Mouse (Mus musculus): ENCODE measurements around the gene Olfr273. TPM values are rescaled to one million over a fixed set of nuclear protein-coding genes. Genes with fewer than 3 reads are reported as not detected.
"Not testable (repeated sequence)": the region's sequence is repeated elsewhere in the genome, so short reads cannot be mapped to it uniquely, and the experiment has no call there.

Olfr273 gene
- not detected for total RNA-seq (2021)
- long read RNA-seq, experiment 1 = 0 reads
- long read RNA-seq, experiment 2 = 0 reads

DNA sequence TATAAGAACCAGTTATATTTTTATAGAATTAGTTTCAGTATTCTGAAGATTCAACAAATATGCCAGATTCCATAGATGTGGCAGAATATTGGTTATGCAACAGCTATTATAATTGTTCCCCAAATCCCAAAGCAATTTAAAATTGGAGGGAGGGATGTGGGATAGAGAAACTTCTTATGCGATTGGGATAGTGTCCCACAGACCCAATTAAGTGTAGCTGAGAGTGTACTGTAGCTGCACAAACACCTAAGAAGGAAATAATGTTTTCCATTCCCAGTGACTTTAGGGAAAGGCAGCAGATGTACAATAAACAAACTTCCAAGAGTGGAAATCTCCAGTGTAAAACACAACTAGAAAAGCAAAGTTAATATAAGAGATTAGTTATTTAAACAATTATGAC lies at the start of gene Olfr273:
Olfr273 (minus strand) TSS at position 101 of the 400 bp plus-strand sequence.
- DNase-seq = no peak

DNA sequence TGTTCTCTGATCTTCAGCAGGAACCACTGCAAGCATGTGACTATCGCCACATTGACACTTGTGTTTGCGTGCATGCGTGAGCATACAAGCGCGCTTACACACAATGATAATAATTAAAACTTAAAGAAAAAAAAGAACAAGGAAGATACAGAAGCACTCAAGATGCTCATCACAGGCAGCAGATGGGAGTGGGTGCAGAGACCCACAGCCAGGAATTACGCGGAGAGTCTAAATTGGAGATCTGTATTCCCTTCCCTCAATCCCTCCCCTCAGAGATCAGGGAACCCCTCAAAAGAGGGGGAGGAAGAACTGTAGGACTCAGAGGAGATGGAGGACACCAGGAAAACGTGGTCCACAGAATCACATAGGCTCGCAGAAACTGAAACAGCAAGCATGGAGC lies 5.1 kb upstream of the Olfr273 start:
- no peak for DNase-seq

DNA sequence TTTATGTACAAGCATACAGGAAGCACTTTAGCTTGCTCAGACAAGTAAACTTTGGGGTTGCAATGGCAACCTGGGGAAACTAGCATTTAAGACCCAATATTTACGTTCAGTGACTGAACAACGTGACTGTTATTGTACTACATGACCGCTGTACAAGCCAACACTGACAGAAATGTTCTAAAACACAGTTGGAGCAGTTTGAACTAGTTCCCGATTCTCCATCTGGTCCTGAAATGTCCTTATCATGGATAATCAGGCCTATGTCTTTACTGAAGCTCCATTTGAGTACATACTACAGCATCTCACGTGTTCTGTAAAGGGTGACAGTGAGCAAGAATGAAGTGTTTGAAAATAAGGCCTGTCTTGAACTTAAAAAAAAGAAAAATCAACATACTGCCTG lies 9.4 kb downstream of the Olfr273 start:
- DNase-seq = no peak

DNA sequence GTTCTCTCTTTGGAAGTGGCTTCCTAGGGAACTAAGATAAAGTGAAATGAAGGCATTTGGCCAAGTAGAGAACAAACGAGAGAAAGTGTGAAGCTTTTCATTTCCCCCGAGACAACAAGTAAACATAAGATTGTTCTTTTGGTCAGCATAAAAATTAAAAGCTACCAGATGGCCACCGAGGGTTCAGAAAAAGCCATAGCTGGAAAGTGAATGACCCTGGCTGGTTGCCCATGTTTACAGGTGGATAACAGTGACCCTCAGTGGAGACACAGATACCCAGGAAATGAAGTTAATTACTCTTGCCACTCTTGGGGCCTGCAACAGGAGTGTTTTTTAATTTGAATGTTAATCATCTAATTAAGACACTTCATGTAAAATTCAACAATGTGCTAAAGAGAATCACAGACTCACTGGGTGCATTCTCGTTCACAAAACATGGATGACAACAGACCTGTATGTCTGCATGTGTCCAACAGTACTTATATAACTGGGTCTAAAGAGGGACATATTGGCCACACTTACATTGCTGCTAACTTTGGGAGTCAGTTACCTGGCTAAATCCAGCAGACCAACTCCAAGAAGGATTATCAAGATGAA lies 9.9 kb downstream of the Olfr273 start:
- DNase-seq = no peak

DNA sequence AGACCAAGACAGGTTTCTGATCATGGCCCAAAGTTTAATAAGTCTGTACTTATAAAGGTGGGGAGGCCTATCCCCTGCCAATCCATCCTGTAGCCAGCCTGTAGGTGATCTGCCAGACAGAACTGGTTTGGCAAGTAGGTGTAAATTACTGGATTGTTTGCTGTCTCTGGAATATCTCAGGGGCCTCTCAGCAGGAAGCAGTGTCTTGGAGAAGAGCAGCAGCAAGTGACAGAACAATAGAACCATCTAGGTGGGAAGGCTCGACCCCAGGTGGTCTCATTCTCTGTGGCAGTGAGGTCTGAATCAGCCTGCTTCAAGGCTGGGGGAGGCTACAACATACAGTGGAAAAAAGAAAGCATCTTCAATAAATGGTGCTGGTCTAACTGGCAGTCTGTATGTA lies 13.6 kb downstream of the Olfr273 start:
- DNase-seq = not testable (repeated sequence)

DNA sequence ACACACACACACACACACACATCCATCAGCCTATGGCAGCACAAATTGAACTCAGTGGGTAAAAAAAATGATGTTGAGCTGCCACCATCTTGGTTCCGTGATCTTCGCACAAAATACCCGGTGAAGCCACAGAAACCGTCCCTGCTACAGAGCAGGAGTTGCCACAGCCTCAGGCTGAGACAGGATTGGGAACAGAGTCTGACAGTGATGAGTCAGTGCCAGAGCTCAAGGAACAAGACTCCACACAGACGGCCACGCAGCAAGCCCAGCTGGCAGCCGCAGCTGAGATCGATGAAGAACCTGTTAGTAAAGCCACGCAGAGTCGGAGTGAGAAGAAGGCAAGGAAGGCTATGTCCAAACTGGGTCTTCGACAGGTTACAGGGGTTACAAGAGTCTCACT lies 37.7 kb downstream of the Olfr273 start:
- no peak for DNase-seq

DNA sequence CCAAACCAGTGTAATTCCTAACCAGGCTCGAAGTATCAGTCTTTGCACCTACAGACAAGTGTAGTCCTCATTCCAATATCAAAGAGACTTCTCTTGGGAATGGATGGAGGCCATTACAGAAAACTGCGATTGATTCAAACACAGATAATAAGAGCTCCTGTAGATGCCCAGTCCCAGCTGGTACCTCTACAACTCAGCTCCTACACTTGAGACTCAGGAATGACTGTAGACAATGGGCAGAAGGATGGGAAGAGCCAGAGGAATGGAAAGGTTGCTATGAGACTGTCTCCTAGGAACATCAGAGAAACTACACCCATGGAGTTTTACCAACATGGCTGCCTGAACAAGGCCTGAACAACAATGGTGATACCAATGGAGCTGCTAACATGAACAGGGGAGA lies 44.7 kb downstream of the Olfr273 start, which contains the start of gene Olfr275:
Olfr275 (plus strand) TSS at position 301 of the 400 bp plus-strand sequence.
- no peak for DNase-seq

DNA sequence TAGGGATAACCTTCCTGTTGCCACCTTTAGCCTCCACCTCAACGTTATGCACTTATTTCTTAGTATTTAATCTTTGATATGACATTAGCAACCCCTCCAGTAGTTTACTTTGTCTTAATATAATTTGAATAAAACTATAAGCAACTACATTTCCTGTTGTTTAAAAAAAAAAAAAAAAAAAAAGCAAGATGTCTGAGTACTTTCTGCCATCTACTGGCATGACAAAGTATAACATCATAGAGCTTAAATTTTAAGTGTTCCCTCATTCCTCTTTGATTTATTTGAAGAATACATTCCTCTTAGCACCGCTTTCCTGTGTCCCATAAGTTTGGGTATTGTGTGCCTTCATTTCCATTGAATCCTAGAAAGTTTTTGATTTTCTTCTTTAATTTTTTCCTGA lies 47.2 kb downstream of the Olfr273 start:
- DNase-seq = no peak

Other genes starting within 250 kb of the Olfr273 start
- not detected for gene Olfr275, start 44.6 kb downstream of the Olfr273 start, total RNA-seq (2021)
- gene Olfr272, start 59.9 kb upstream of the Olfr273 start, total RNA-seq (2021) = not detected
- gene Olfr270, start 105.3 kb upstream of the Olfr273 start, total RNA-seq (2021) = not detected
- gene Nipsnap3a, start 130.0 kb upstream of the Olfr273 start, total RNA-seq (2021) = not detected
- 10 to 100 TPM; 43.7 to 52.2 TPM for gene Nipsnap3b, start 152.6 kb upstream of the Olfr273 start, total RNA-seq (2021)

Measured in adrenal gland, postnatal 10 days (tissue).